8 mouse cellular contexts compared by ENCODE assay signal in the genomic region with DNA sequence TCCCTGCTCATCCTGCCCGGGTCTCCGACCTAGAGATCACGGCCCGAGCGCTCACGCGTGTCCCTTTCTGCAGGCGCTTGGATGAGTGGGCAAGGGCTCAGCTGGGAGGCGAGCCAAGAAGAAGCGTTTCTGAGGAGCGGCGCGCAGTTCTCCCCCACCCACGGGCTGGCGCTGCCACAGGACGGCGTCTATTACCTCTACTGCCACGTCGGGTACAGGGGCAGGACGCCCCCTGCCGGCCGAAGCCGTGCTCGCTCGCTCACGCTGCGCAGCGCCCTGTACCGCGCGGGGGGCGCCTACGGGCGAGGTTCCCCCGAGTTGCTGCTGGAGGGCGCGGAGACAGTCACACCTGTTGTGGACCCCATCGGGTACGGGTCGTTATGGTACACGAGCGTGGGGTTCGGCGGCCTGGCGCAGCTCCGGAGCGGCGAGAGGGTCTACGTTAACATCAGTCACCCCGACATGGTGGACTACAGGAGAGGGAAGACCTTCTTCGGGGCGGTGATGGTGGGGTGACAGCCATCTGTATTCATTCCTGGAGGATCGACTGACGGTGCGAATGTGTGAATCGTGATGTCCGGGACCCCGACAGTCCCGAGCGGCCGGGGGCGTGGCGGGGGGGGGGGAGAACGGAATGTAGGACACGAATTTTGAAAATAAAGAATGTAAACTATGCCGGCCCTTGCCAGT. TPM values are rescaled to one million over a fixed set of nuclear protein-coding genes. Genes with fewer than 3 reads are reported as not detected.
DNase-seq lines count a peak whose midpoint lies in the region; ATAC-seq and TF ChIP-seq lines count a peak whose summit lies in the region.

No protein-coding gene starts in this region.

- H3K36me3 ChIP-seq in E14TG2a.4 (ENCODE audit: insufficient read depth, low read length): no peaks in the 10 kb centered on the region
- no peaks in the 10 kb centered on the region for H3K36me3 ChIP-seq in forebrain, embryonic 15.5 days
- no peaks in the 10 kb centered on the region for H3K36me3 ChIP-seq in lung, postnatal 0 days (ENCODE audit: insufficient read depth, low read length)

- peak overlapping the region; percentile 73 for H3K4me3 ChIP-seq in E14TG2a.4 (replicated peaks; ENCODE audit: low read length)
- peak overlapping the region; percentile 39 for H3K4me3 ChIP-seq in forebrain, embryonic 15.5 days
- H3K4me3 ChIP-seq in lung, postnatal 0 days (ENCODE audit: low read depth, low read length): peak overlapping the region; percentile 45

- H3K27me3 ChIP-seq in E14TG2a.4 (ENCODE audit: insufficient read depth, low read length): peaks cover 80% of the 10 kb centered on the region
- peaks cover 25% of the 10 kb centered on the region for H3K27me3 ChIP-seq in forebrain, embryonic 15.5 days
- no peaks in the 10 kb centered on the region; the same call in 1 of the 2 replicates for H3K27me3 ChIP-seq in lung, postnatal 0 days (replicated peaks; ENCODE audit: insufficient read depth, low read length)

- 0 out of 2 replicates have a peak overlapping the region, but pooled peaks have one; percentile 32 for H3K9ac ChIP-seq in forebrain, embryonic 15.5 days (replicated peaks)
- no peak overlapping the region for H3K9ac ChIP-seq in lung, postnatal 0 days (replicated peaks; ENCODE audit: low read depth)

- H3K4me2 ChIP-seq in forebrain, embryonic 15.5 days (replicated peaks): peak overlapping the region; percentile 66
- peak overlapping the region; percentile 75 for H3K4me2 ChIP-seq in lung, postnatal 0 days (replicated peaks; ENCODE audit: low read depth, low read length)

- peak; percentile 55 for DNase-seq in c-Kit-positive CD71-positive TER-119-negative erythroid progenitor cells, embryonic 14.5 days (ENCODE audit: low read depth)
- DNase-seq in heart, postnatal 4 days: peak; percentile 86
- peak; percentile 82 to 85 for DNase-seq in layer of hippocampus, postnatal 10 days (ENCODE audit: low spot score in 2 of 2)
- peak; percentile 83 for DNase-seq in lung, postnatal 0 days (ENCODE audit: low spot score)
- DNase-seq in ovary, postnatal 10 days (ENCODE audit: low spot score): peak; percentile 46
- peak; percentile 96 to 99 for DNase-seq in thymus, postnatal 10 days (ENCODE audit: low spot score in 2 of 2)

- TF ChIP-seq CTCF in E14TG2a.4 (conservative IDR thresholded peaks at IDR 0.05; ENCODE audit: low read length): peak; percentile 2; the same call in 1 of the 2 replicates
- TF ChIP-seq CTCF in lung, postnatal 0 days (IDR thresholded peaks at IDR 0.05): peak; percentile 98

- peaks cover 32% of the 10 kb centered on the region for H3K4me1 ChIP-seq in E14TG2a.4 (replicated peaks; ENCODE audit: low read depth, low read length)
- H3K4me1 ChIP-seq in forebrain, embryonic 15.5 days: peaks cover 11% of the 10 kb centered on the region
- H3K4me1 ChIP-seq in lung, postnatal 0 days (ENCODE audit: insufficient read depth, low read depth, low read length): peaks cover 4% of the 10 kb centered on the region; the same call in 1 of the 2 replicates

- H3K9me3 ChIP-seq in E14TG2a.4 (ENCODE audit: low read length): 0 out of 2 replicates have a peak, but pooled peaks cover 5% of the 10 kb centered on the region
- H3K9me3 ChIP-seq in forebrain, embryonic 15.5 days: no peaks in the 10 kb centered on the region
- H3K9me3 ChIP-seq in lung, postnatal 0 days (ENCODE audit: low read length): no peaks in the 10 kb centered on the region

- no peak overlapping the region for H3K27ac ChIP-seq in forebrain, embryonic 15.5 days (replicated peaks)
- no peak overlapping the region for H3K27ac ChIP-seq in lung, postnatal 0 days (ENCODE audit: low read length)

- WGBS in forebrain, embryonic 15.5 days: 2% methylated on average over 66 of the region's 66 CpGs
- WGBS in lung, postnatal 0 days: 1% methylated on average over 64 of the region's 66 CpGs

- peak; percentile 80 for ATAC-seq in forebrain, embryonic 15.5 days (replicated peaks)
- ATAC-seq in lung, postnatal 0 days: peak; percentile 91

- TF ChIP-seq EP300 in lung, postnatal 0 days (IDR thresholded peaks at IDR 0.05): no peak

RNA-seq across cellular contexts. Expression of a gene that starts 1.5 kb away (rescaled TPM):
- 0.25 and 0.70 TPM in 2 replicates for polyA plus RNA-seq in forebrain, embryonic 15.5 days (2015; fragmentation: Nextera tagmentation; extraction: Ambion mirVana)
- total RNA-seq in heart, postnatal 4 days (2021): 1 to 10 TPM in 1 of 2 experiments, under 1 TPM in 1; 0.81 to 1.0 TPM
- 1 to 10 TPM in 1 of 2 experiments, under 1 TPM in 1; 0.74 to 1.2 TPM for total RNA-seq in layer of hippocampus, postnatal 10 days (2021)
- polyA plus RNA-seq in lung, postnatal 0 days (2015; fragmentation: Nextera tagmentation; extraction: Ambion mirVana): 2.3 and 3.0 TPM in 2 replicates

RNA-seq across cellular contexts. Expression of a gene that starts 6.0 kb away (rescaled TPM):
- not detected in 2 replicates for polyA plus RNA-seq in forebrain, embryonic 15.5 days (2015; fragmentation: Nextera tagmentation; extraction: Ambion mirVana)
- total RNA-seq in heart, postnatal 4 days (2021): 1 to 10 TPM in 1 of 2 experiments, under 1 TPM in 1; 0.76 to 1.3 TPM
- total RNA-seq in layer of hippocampus, postnatal 10 days (2021): not detected
- 0.95 and 3.7 TPM in 2 replicates for polyA plus RNA-seq in lung, postnatal 0 days (2015; fragmentation: Nextera tagmentation; extraction: Ambion mirVana)

RNA-seq across cellular contexts. Expression of a gene that starts 7.5 kb away (rescaled TPM):
- 6.2 and 6.8 TPM in 2 replicates for polyA plus RNA-seq in forebrain, embryonic 15.5 days (2015; fragmentation: Nextera tagmentation; extraction: Ambion mirVana)
- total RNA-seq in heart, postnatal 4 days (2021): 1 to 10 TPM; 4.2 to 4.8 TPM
- total RNA-seq in layer of hippocampus, postnatal 10 days (2021): 10 to 100 TPM; 15.6 to 17.2 TPM
- 24.8 and 27.5 TPM in 2 replicates for polyA plus RNA-seq in lung, postnatal 0 days (2015; fragmentation: Nextera tagmentation; extraction: Ambion mirVana)

RNA-seq across cellular contexts. Expression of a gene that starts 9.4 kb away (rescaled TPM):
- 0.36 TPM in 1 of 2 replicates, not detected in the other for polyA plus RNA-seq in forebrain, embryonic 15.5 days (2015; fragmentation: Nextera tagmentation; extraction: Ambion mirVana)
- total RNA-seq in heart, postnatal 4 days (2021): under 1 TPM; 0.26 to 0.32 TPM
- under 1 TPM; 0.43 to 0.71 TPM for total RNA-seq in layer of hippocampus, postnatal 10 days (2021)
- 0.11 TPM in 1 of 2 replicates, not detected in the other for polyA plus RNA-seq in lung, postnatal 0 days (2015; fragmentation: Nextera tagmentation; extraction: Ambion mirVana)

RNA-seq across cellular contexts. Expression of a gene that starts 19.9 kb away (rescaled TPM):
- polyA plus RNA-seq in forebrain, embryonic 15.5 days (2015; fragmentation: Nextera tagmentation; extraction: Ambion mirVana): 5.7 and 7.8 TPM in 2 replicates
- total RNA-seq in heart, postnatal 4 days (2021): 1 to 10 TPM; 2.9 to 3.4 TPM
- 10 to 100 TPM; 10.3 to 10.5 TPM for total RNA-seq in layer of hippocampus, postnatal 10 days (2021)
- 9.9 and 10.3 TPM in 2 replicates for polyA plus RNA-seq in lung, postnatal 0 days (2015; fragmentation: Nextera tagmentation; extraction: Ambion mirVana)

Comparison
In these comparisons a context has a peak if more than half of its experiments do, and no peak if none do; other contexts are left out.
1. DNase-seq: peak in every context shown above with its lines; median percentile 98 in thymus, postnatal 10 days; 86 in heart, postnatal 4 days; 84 in layer of hippocampus, postnatal 10 days; 83 in lung, postnatal 0 days; 55 in c-Kit-positive CD71-positive TER-119-negative erythroid progenitor cells, embryonic 14.5 days; 46 in ovary, postnatal 10 days.